Mouse (Mus musculus) testis, postnatal 14 days (tissue): ENCODE data around the gene Zfp286.
"Not testable (repeated sequence)": the region's sequence is repeated elsewhere in the genome, so short reads cannot be mapped to it uniquely, and the experiment has no call there.

Experiments used
- DNase-seq: peaks from one replicate; pipeline ENCODE4 v3.0.0; 2021; ENCODE audit warnings: low spot score

Zfp286 gene

GRCm38 (mm10) chr11:62789617-62789936 is 315 bp upstream of the Zfp286 start:
- DNase-seq, result no peak

DNA sequence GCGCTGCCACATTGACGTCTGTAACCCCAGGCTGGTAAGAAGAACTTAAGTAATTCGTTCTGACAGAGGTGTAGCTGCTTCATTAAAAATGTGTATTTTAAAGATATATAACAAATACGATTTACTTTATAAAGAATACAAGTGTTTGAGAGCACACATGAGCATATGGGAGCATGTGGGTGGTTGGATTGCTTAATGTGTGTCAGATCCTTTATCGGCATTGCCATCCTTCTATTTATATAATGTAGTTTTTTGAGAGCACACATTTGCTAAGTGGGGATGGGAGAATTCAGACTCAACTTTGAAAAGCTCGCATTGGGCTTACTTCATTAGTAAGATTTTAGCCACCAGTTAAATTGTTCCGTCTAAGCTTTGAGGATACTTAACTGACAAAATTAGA is 12.8 kb downstream of the Zfp286 start:
- DNase-seq, result no peak

- no peak for DNase-seq
Observed at GRCm38 (mm10) chr11:62760755-62761457, 28.4 kb downstream of the Zfp286 start.

DNA sequence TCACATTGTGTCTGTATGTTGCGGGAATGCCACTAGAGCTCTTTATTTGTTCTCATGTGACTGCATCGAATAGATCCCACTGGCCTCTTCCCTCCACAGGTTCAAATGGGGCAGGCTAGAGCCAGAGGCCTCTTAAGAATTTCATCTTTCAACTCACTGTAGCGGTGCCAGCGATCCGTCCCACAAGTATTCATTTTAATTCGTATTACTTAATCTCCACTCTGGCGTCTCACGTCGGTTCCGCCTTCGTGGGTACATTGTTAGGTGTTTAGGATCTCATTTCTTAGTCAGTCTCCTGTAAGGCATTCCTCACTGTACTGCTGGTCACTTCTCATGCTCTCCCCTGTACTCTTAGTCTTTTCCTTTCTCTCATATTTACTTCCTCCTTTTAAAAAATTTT is 30.8 kb downstream of the Zfp286 start:
- DNase-seq, result no peak

DNA sequence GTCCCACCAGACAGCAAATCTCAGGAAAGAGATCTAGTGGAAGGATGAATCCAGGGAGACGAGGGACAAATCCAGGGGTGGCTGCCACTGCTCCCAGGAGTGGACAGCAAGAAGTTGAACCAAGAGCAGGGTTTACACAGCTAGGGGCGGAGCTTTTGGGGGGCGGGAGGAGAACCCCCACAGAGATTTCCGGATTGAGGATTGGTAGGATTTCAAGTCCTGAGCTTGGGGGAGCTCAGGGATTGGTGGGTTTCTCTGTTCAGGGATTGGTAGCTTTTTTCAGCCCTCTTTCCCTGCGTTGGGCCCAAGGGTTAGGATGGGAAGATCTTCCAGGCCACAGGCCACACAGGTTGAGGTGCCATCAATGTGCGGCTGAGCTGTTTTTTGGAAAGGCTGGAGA is 31.4 kb downstream of the Zfp286 start:
- peak; percentile 34 for DNase-seq

- no peak for DNase-seq
Observed at GRCm38 (mm10) chr11:62757143-62757507, 32.1 kb downstream of the Zfp286 start.

DNA sequence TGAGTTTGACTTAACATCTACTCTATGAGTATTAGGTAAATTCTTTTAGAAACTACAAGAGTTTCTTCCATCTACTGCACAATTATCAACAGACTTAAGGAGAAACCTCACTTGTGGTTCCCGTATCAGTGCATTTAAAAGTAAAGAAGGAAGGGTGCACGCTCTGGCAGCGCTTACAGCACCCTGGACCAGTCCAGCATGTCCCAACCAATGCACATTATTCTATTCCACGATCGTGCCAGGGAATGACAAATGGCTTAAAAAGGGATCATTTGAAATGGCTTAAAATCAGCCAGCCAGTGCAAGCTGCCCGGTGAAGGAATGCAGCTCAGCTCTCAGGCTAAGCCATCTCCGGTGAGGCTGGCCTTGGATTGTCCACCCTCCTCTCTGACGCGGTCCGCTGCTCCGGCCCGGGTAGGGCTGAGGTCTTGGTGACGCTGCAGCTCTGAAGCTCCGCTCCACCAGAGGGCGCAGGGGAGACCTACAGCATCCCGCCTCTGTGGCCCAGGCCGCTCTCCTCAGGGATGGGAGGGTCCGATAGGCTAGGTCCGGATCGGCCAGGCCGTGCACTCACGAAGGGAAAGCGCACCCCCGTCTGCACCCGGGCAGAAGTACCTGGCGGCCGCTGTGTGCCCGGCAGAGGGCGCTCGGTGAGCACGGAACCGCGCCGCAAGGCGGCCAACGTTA is 32.7 kb downstream of the Zfp286 start:
- DNase-seq, result peak; percentile 94

GRCm38 (mm10) chr11:62752780-62753179 is 36.5 kb downstream of the Zfp286 start, which contains the start of gene Gm10428:
Gm10428 (plus strand) TSS chr11:62753100.
- DNase-seq, result no peak

DNA sequence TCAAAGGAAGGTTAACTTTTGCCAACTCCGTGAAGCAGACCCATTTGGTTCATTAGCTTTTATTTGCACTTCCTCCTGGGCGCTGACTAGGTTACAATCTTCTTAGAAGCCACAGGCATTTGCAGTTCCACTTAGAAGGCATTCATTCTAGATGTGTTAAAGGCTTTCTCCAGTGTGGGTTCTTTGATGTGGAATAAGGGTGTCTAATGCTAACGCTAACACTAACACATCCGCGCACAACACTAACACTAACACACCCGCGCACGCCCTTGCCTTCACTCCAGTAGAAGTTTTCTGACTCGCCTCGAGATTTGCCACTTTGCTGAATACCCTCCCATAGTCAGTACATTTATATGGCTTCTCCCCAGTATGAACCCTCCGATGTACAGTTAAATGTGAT is 37.1 kb downstream of the Zfp286 start:
- DNase-seq, result no peak

- DNase-seq, result not testable (repeated sequence)
Observed at GRCm38 (mm10) chr11:62749445-62749844, 39.8 kb downstream of the Zfp286 start.

GRCm38 (mm10) chr11:62748062-62748461 is 41.2 kb downstream of the Zfp286 start:
- no peak for DNase-seq

- DNase-seq, result no peak
Observed at GRCm38 (mm10) chr11:62747227-62747626, 42.0 kb downstream of the Zfp286 start.

DNA sequence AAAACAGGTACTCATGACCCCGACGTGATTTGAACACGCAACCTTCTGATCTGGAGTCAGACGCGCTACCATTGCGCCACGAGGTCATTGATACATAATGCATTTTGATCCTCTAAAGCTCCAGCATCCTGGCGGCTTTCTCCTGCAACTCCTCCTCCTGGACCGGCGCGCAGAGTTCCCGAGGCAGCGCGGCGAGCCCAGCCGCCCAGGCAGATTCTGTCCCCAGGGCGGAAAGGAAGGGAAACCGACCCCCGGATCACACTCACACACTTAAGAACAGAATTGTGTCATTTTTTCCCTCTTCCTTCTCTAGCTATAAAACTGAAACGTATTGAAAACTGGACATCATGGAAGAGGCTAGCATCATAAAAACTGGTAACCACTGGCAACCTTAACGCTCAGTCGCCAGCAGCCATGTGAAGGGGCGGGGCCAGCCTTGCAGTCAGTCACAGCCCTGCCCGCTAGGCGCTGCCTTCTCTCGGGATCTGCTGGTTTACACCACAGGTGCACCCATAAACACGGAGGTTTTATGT is 43.2 kb downstream of the Zfp286 start:
- peak; percentile 48 for DNase-seq

- peak; percentile 62 for DNase-seq
Observed at GRCm38 (mm10) chr11:62744103-62744502, 45.2 kb downstream of the Zfp286 start.

- no peak for DNase-seq
Observed at GRCm38 (mm10) chr11:62742261-62742957, 46.9 kb downstream of the Zfp286 start.

DNA sequence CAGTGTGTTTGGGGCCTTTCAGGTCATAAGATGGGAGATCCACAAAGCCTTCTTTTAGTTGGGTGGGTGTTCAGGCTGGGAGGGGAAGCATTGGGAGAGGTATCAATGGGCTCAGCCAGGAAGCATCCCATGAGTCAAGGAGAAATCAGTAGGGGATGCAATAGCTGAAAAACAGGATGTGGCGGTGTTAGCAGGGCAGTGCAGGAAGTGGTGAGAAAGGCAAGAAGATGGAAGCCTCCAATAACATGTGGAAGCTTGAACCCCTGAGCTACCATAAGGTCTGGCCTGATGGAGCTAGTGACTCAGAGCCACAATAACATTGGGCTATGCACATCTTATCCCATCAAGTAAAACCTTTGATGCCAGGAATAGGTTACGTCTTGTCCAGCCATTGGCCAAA is 48.1 kb downstream of the Zfp286 start:
- DNase-seq, result no peak

GRCm38 (mm10) chr11:62732665-62733064 is 56.6 kb downstream of the Zfp286 start:
- DNase-seq, result no peak

DNA sequence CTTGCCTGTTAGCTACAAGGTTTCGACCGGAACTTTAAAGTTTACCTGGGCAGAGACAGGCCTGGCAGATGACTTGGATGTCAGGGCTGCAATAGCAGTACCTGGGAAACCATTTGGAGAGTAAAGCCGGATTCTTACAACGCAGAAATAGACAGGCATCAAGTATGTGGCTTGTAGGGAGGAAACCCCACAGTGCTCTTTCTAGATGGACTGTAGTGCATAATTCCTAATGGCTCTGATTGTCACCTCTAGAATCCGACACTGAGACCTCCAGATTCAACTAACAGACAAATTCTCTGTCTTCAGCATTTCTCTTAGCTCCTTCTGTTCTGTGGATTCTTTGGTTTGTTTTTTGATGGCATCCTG is 57.3 kb downstream of the Zfp286 start:
- DNase-seq, result no peak

- DNase-seq, result peak; percentile 92
Observed at GRCm38 (mm10) chr11:62731311-62732021, 57.8 kb downstream of the Zfp286 start, which contains the start of gene Zfp287. Zfp287 (minus strand) TSS chr11:62731905.

- DNase-seq, result no peak
Observed at GRCm38 (mm10) chr11:62728276-62728675, 61.0 kb downstream of the Zfp286 start.

- no peak for DNase-seq
Observed at GRCm38 (mm10) chr11:62710657-62711056, 78.6 kb downstream of the Zfp286 start.

- DNase-seq, result no peak
Observed at GRCm38 (mm10) chr11:62708252-62708651, 81.0 kb downstream of the Zfp286 start.
